Mouse (Mus musculus) heart, embryonic 15.5 days (tissue): ENCODE results near the gene Rhou. TPM values are rescaled to one million over a fixed set of nuclear protein-coding genes. Genes with fewer than 3 reads are reported as not detected.

Experiments
- ATAC-seq: fragments of 200-750 bp; cut with Nextera tagmentation; replicated peaks from 2 replicates; pipeline ENCODE4 v1.8.0; 2017; ENCODE audit warnings: low read depth, moderate TSS enrichment; ENCODE audit not compliant: insufficient number of reproducible peaks, insufficient read depth, low FRiP score
- H3K27ac ChIP-seq: fragments of 300-500 bp; sonication (generic); 2 replicates; pipeline ENCODE4 v1.5.1; 2015; ENCODE audit warnings: mild to moderate bottlenecking, inconsistent platforms
- H3K27me3 ChIP-seq: fragments of 300-500 bp; sonication (generic); 2 replicates; pipeline ENCODE4 v1.6.1; 2015; ENCODE audit warnings: inconsistent platforms
- H3K36me3 ChIP-seq: fragments of 300-500 bp; sonication (generic); 2 replicates; pipeline ENCODE4 v1.6.1; 2015; ENCODE audit warnings: mild to moderate bottlenecking, inconsistent platforms
- H3K4me1 ChIP-seq: fragments of 300-500 bp; sonication (generic); replicated peaks from 2 replicates; pipeline ENCODE4 v1.6.1; 2015; ENCODE audit warnings: inconsistent platforms
- H3K4me2 ChIP-seq: fragments of 300-500 bp; sonication (generic); 2 replicates; pipeline ENCODE4 v1.6.1; 2015; ENCODE audit warnings: inconsistent platforms, mild to moderate bottlenecking, moderate library complexity
- H3K4me3 ChIP-seq: fragments of 300-500 bp; sonication (generic); 2 replicates; pipeline ENCODE4 v1.5.1; 2015; ENCODE audit warnings: mild to moderate bottlenecking, inconsistent platforms
- H3K9ac ChIP-seq: fragments of 300-500 bp; sonication (generic); 2 replicates; pipeline ENCODE4 v1.6.1; 2015; ENCODE audit warnings: mild to moderate bottlenecking, inconsistent platforms
- H3K9me3 ChIP-seq: fragments of 300-500 bp; sonication (generic); replicated peaks from 2 replicates; pipeline ENCODE4 v1.6.1; 2016; ENCODE audit warnings: inconsistent platforms
- WGBS: fragments of 180-500 bp; shearing (Covaris S2); methylation state at CpG from one replicate; pipeline ENCODE4 v1.1.7; 2015; ENCODE audit warnings: mixed read lengths; 5-methylcytosine and 5-hydroxymethylcytosine counted together
- polyA plus RNA-seq: library from polyadenylated mRNA; unstranded; fragments of >200 nt; fragmentation: Nextera tagmentation; extraction: Ambion mirVana; gene quantifications from 2 replicates; pipeline ENCODE4 v1.2.1, GENCODE M21; 2015

Gene Rhou
- polyA plus RNA-seq, 1 experiment from 2014 or later = 6.0 TPM

GRCm38 (mm10) chr8:123696167-123696566, 42.4 kb downstream of the Rhou start:
- Histone ChIP-seq H3K9me3 (no peaks in the 10 kb centered on the region), H3K27me3 (no peaks in the 10 kb centered on the region), H3K4me1 (0 out of 2 replicates have a peak, but pooled peaks cover 2% of the 10 kb centered on the region), H3K27ac (no peak overlapping the region), H3K4me3 (no peak overlapping the region), H3K36me3 (no peaks in the 10 kb centered on the region), H3K9ac (no peak overlapping the region), H3K4me2 (no peak overlapping the region)
- no peak for ATAC-seq
- WGBS = 43% methylated on average over 9 of the region's 9 CpGs

- no peaks in the 10 kb centered on the region for H3K27me3 ChIP-seq
- 47% methylated on average over 5 of the region's 5 CpGs for WGBS
- ATAC-seq = no peak
- H3K9ac ChIP-seq = no peak overlapping the region
- H3K4me3 ChIP-seq = no peak overlapping the region
- no peak overlapping the region for H3K27ac ChIP-seq
- H3K4me1 ChIP-seq = peaks cover 13% of the 10 kb centered on the region
- no peaks in the 10 kb centered on the region for H3K9me3 ChIP-seq
- H3K36me3 ChIP-seq = no peaks in the 10 kb centered on the region
- H3K4me2 ChIP-seq = no peak overlapping the region
These were observed 43.6 kb downstream of the Rhou start for GRCm38 (mm10) chr8:123697329-123697728.

- WGBS = 61% methylated on average over 12 of the region's 12 CpGs
- H3K36me3 ChIP-seq = no peaks in the 10 kb centered on the region
- H3K9ac ChIP-seq = no peak overlapping the region
- no peak overlapping the region for H3K4me3 ChIP-seq
- ATAC-seq = no peak
- no peak overlapping the region for H3K27ac ChIP-seq
- H3K9me3 ChIP-seq = no peaks in the 10 kb centered on the region
- peaks cover 18% of the 10 kb centered on the region for H3K4me1 ChIP-seq
- no peak overlapping the region for H3K4me2 ChIP-seq
- H3K27me3 ChIP-seq = no peaks in the 10 kb centered on the region
These were observed 46.8 kb downstream of the Rhou start for GRCm38 (mm10) chr8:123700399-123701070.

- Histone ChIP-seq H3K36me3 (no peaks in the 10 kb centered on the region), H3K9me3 (no peaks in the 10 kb centered on the region), H3K27me3 (peaks cover 5% of the 10 kb centered on the region; the same call in 1 of the 2 replicates), H3K9ac (no peak overlapping the region), H3K4me1 (peaks cover 18% of the 10 kb centered on the region), H3K27ac (peak overlapping the region; percentile 75), H3K4me2 (peak overlapping the region; percentile 26), H3K4me3 (no peak overlapping the region)
- WGBS = 16% methylated on average over 15 of the region's 15 CpGs
- ATAC-seq = peak; percentile 69
These were observed 48.3 kb downstream of the Rhou start for GRCm38 (mm10) chr8:123701952-123702587.

GRCm38 (mm10) chr8:123705376-123705775, 51.6 kb downstream of the Rhou start:
- Histone ChIP-seq H3K27ac (no peak overlapping the region), H3K4me3 (no peak overlapping the region), H3K36me3 (no peaks in the 10 kb centered on the region), H3K4me2 (no peak overlapping the region), H3K4me1 (peaks cover 18% of the 10 kb centered on the region), H3K9me3 (no peaks in the 10 kb centered on the region), H3K27me3 (peaks cover 6% of the 10 kb centered on the region; the same call in 1 of the 2 replicates), H3K9ac (no peak overlapping the region)
- no peak for ATAC-seq
- WGBS = 57% methylated on average over 5 of the region's 5 CpGs

- H3K9ac ChIP-seq = no peak overlapping the region
- H3K9me3 ChIP-seq = no peaks in the 10 kb centered on the region
- 82% methylated on average over 16 of the region's 16 CpGs for WGBS
- H3K4me1 ChIP-seq = peaks cover 7% of the 10 kb centered on the region
- H3K27me3 ChIP-seq = peaks cover 6% of the 10 kb centered on the region; the same call in 1 of the 2 replicates
- no peak overlapping the region for H3K4me2 ChIP-seq
- no peak overlapping the region for H3K4me3 ChIP-seq
- H3K36me3 ChIP-seq = no peaks in the 10 kb centered on the region
- ATAC-seq = no peak
- H3K27ac ChIP-seq = no peak overlapping the region
These were observed 53.4 kb downstream of the Rhou start for GRCm38 (mm10) chr8:123707137-123707536.

GRCm38 (mm10) chr8:123708729-123709128, 55.0 kb downstream of the Rhou start:
- no peaks in the 10 kb centered on the region for H3K4me1 ChIP-seq
- no peak for ATAC-seq
- 57% methylated on average over 8 of the region's 8 CpGs for whole genome bisulfite sequencing
- H3K4me2 ChIP-seq = no peak overlapping the region
- H3K27ac ChIP-seq = no peak overlapping the region
- no peaks in the 10 kb centered on the region for H3K36me3 ChIP-seq
- no peaks in the 10 kb centered on the region for H3K9me3 ChIP-seq
- H3K9ac ChIP-seq = no peak overlapping the region
- peaks cover 6% of the 10 kb centered on the region; the same call in 1 of the 2 replicates for H3K27me3 ChIP-seq
- H3K4me3 ChIP-seq = no peak overlapping the region

GRCm38 (mm10) chr8:123710335-123710734, 56.6 kb downstream of the Rhou start:
- H3K4me2 ChIP-seq = no peak overlapping the region

More at GRCm38 (mm10) chr8:123710335-123710734, 56.6 kb downstream of the Rhou start:
- H3K27ac ChIP-seq = no peak overlapping the region
- ATAC-seq = no peak; the same call in 1 of the 2 replicates
- H3K4me1 ChIP-seq = peaks cover under 1% of the 10 kb centered on the region; the same call in 1 of the 2 replicates
- WGBS = 85% methylated on average over 5 of the region's 5 CpGs
- H3K9ac ChIP-seq = no peak overlapping the region
- H3K4me3 ChIP-seq = no peak overlapping the region
- H3K36me3 ChIP-seq = no peaks in the 10 kb centered on the region
- H3K27me3 ChIP-seq = peaks cover 6% of the 10 kb centered on the region; the same call in 1 of the 2 replicates
- H3K9me3 ChIP-seq = no peaks in the 10 kb centered on the region

Other genes starting within 250 kb of the Rhou start
- gene Mc1r, start 246.8 kb upstream of the Rhou start, polyA plus RNA-seq = 0.08 TPM in 1 of 2 replicates, not detected in the other
- 2.1 and 21.6 TPM in 2 replicates for gene Tubb3, start 242.5 kb upstream of the Rhou start, polyA plus RNA-seq
- gene Def8, start 230.4 kb upstream of the Rhou start, polyA plus RNA-seq = 25.7 and 33.3 TPM in 2 replicates
- gene Afg3l1, start 176.0 kb upstream of the Rhou start, polyA plus RNA-seq = 40.2 and 41.6 TPM in 2 replicates
- 0.73 and 1.4 TPM in 2 replicates for gene Dbndd1, start 138.5 kb upstream of the Rhou start, polyA plus RNA-seq
- gene Gas8, start 135.1 kb upstream of the Rhou start, polyA plus RNA-seq = 12.9 and 14.7 TPM in 2 replicates
- 26.9 and 32.1 TPM in 2 replicates for gene Rab4a, start 152.1 kb downstream of the Rhou start, polyA plus RNA-seq
- gene Ccsap, start 206.3 kb downstream of the Rhou start, polyA plus RNA-seq = 2.2 and 2.9 TPM in 2 replicates
- 179 and 184 TPM in 2 replicates for gene Acta1, start 240.8 kb downstream of the Rhou start, polyA plus RNA-seq